Mouse (Mus musculus) cerebellum, adult 9-11 months (tissue): ENCODE measurements around the gene Tada1.
A peak's percentile ranks its signal among the peaks of the same experiment; 100 is the strongest.

Experiments
- DNase-seq: peaks from one replicate; pipeline ENCODE4 v3.0.0; 2022

Gene Tada1

GRCm38 (mm10) chr1:166379013-166379629 lies at the start of gene Tada1:
Tada1 (plus strand) TSS chr1:166379097.
- DNase-seq, result peak; percentile 95

DNA sequence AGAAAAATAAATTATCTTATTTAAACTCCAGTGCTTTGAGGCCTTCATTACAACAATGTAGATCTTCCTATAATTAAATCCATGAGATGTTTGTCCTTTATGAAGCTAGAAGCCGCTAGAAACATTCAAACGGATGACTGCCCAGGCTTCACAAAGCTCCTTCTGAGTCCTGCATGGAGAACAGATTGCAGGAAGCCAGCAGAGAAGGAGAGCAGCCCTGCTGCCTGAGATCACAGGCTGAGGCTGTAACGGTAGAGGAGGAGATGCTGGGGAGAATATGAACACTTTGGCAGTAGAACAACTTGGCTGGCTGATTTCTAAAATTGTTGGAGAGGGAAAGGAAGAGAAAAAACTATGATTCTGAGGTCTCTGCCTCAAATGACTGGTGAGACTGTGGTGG lies 48.1 kb upstream of the Tada1 start:
- no peak for DNase-seq

GRCm38 (mm10) chr1:166339110-166339509 lies 39.8 kb upstream of the Tada1 start:
- DNase-seq, result no peak

DNA sequence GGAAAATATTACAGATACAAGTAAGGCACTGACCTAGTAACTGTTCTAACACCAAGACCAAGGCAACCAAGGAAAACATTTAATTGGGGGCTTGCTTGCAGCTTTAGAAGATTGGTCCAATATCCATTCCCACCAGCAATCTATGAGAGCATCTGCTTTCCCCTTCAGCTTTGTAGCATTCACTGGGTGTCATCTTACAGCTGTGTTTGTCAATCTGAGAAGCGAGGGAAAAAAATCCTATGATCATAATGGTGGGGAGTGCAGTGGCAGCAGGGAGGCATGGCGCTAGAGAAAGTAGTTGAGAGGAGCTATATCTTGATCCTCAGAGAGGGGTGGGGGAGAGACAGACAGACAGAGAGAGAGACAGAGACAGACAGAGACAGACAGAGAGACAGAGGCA lies 36.8 kb upstream of the Tada1 start:
- no peak for DNase-seq

- DNase-seq, result no peak
Measured at GRCm38 (mm10) chr1:166342539-166342938, 36.4 kb upstream of the Tada1 start.

DNA sequence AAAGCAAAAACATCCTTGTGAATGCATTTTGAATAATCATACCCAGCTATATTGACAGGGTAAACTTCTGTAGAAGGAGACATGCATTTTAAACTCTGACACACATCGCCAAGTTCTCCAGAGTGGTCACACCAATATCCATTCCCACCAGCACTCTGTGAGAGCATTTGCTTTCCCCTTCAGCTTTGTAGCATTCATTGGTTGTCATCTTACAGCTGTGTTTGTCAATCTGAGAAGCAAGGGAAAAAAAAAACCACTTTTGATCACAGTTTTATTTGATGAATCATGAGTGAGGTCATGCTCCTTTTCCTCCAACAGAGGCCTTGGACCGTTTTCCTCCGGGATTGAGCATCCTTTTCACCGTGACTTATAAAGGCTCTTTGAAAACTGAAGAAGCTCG lies 35.3 kb upstream of the Tada1 start:
- no peak for DNase-seq

DNA sequence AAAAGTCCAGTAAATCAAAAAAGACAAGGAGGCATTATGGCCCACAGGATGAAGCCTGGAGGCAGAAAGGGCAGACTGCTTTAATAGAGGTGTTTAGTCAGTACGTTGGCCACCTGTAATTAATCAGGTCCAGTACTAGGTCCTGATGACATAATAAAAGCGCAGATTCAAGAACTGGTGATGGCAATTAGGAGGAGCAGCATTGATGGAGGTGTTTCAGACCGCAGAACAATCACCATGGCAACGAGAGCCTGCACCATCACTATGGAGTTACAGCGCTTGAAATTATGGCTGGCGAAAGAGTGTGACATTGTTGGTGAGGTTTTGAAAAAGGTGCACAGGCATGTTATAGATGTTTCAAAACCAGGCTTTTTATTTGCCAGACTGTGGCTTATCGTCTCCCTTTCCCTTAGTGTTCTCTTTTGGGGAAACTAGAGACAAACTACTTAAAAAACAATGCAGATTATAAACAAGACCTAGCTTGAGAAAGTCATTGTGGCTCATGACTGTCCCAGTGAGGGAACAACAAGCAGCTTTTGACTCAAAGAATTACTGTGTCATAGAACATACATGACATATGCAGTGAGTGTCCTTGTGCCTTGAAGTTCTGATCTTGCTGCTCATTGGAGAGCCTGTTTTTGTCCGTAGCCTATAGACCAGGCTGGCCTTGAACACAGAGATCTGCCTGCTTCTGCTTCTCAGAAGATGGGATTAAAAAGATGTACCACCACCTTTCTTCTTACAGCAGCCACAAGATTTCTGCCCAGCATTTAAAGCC lies 34.4 kb upstream of the Tada1 start:
- DNase-seq, result no peak

- no peak for DNase-seq
Measured at GRCm38 (mm10) chr1:166345602-166346001, 33.3 kb upstream of the Tada1 start.

- DNase-seq, result no peak
Measured at GRCm38 (mm10) chr1:166346906-166347305, 32.0 kb upstream of the Tada1 start.

- DNase-seq, result no peak
Measured at GRCm38 (mm10) chr1:166349341-166349740, 29.6 kb upstream of the Tada1 start.

- no peak for DNase-seq
Measured at GRCm38 (mm10) chr1:166349751-166350150, 29.1 kb upstream of the Tada1 start.

DNA sequence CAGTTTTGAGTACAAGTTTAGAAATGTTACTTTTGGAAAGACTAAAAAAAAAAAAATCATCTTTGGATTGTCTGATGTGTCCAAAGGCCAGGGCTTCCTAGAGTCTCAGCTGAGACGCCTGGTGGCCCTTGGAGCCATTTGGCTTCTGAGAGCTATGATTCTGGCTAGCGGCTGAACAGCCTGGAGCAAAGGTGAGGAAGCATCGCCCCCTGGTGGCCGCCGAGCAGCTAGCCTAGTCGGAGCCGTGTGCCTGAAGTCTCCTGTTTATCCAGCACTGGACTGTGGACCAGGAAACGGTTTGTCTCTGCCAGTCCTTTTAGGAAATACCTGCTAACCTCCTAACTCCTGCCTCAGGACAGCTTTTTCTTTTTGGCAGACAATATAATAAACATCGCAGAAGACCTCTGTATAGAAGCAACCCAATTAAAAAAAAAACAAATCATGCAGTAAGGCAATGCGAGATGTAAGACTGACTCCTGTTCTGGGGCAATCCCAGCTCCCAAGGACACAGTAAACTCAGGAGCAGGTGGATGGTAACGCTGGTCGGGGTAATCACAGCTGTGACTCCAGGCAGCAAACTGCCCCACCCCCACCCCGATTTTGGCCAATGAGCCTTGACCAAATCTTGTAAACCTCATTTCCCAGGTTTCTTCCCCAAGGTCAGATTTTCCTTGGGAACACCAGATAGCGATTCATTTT lies 18.6 kb upstream of the Tada1 start:
- DNase-seq, result peak; percentile 87

DNA sequence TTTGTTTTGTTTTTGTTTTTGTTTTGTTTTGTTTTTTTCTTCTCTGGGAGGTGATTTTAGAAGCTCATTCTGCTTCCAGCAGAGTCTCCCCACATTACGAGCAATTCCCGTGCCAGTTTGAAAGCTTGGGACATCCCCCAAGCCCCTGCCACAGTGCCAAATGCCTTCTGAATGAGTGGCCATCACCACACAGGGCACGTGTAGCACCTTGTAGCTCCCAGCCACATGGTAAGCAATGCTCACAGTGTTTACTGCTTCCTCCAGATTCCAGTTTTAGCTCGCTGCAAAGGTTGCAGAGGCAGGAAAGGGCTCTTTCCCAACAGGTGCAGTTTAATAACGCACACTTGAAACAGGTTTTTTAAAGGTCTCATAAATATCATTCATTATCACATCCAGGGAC lies 18.0 kb upstream of the Tada1 start:
- no peak for DNase-seq

DNA sequence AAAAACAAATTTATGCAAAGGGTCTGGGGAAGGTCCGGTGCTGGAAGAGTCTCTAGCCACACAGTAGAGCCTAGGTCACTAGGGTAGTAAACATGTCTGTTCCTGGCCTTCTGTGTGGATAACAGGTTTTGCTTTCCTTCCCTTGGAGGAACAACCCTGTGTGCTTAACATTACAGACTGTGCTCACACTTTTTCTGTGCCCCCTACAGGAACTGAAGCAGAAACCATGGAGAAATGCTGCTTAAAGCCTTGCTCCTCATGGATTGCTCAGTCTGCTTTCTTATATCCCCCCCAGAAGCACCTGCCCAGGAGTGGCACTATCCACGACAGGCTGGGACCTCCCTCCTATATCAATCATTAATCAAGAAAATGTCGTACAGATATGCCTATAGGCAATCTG lies 17.1 kb upstream of the Tada1 start:
- DNase-seq, result no peak

DNA sequence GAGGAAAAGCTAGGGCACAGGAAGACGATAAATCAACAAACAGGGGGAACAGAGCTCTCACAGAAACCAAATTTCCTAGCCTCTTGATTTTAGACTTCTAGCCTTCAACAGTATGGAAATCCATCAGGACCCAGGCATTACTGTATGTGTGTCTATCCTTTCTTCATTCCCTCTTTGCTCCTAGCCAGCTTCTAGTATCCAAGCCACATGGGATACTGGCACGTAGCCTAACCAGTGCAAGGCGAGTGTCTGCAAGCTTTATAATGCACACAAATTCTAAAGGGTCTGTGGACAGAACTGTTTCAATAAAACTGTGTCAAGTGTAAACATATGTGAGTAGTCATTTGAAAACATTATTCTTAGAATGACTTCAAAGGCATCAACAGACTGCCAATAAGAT lies 16.2 kb upstream of the Tada1 start:
- DNase-seq, result no peak

GRCm38 (mm10) chr1:166363122-166363521 lies 15.8 kb upstream of the Tada1 start:
- no peak for DNase-seq

- DNase-seq, result no peak
Measured at GRCm38 (mm10) chr1:166377171-166377570, 1.7 kb upstream of the Tada1 start.

DNA sequence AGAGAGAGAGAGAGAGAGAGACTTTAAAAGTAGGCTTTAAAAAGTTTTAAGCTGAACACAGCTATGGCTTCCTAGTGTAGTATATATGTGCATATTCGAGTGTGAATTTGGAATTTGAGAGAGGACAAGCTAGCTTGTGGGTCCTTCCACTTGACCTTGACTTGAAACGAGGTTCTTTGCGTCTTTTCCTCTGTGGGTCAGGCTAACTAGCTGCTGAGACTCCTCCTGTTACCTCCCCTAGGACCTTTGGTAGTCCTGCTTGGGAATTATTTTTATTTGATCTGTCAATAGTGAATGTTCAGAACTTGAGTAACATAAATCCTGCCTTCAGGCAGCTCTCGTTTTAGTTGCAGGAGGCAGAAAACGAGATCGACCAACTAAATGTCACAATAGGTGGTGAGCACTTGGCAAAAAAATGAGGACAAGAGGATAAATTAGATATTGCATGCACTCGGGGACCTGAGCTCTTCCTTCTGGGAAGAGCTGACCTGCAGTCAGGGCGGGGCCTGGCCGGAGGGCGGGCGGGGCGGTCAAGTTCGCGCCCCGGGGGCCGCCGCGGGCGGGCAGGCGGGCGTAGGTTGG lies 375 bp upstream of the Tada1 start:
- no peak for DNase-seq

DNA sequence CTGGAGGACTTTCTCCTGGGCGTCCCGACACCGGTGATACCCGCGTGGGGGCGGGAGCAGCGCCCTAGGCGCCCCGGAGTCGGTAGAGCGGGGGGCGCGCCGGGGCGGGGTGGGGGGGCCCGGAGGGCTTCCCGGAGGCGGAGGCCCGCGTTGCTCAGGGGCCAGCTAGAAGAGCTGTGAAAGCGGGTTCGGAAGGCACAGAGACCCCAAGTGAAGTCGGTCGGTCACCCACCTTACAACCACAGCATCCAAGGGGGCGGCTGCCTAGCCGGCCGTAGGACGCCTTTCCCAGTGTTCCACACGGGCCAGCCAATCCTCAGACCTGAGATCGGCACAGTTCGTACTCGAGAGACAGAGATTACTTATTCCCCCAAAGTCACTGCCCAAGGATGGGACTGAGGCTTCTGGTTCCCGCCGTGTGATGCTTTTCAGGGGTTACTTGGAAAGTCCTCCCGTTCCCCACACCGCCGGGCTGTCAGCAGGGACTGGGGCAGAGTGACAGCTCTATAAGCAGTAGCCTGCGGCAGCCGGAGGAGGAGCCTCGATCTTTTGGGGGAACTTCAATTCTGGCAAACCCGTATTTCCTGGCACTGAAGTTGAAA lies 834 bp downstream of the Tada1 start:
- peak; percentile 79 for DNase-seq

DNA sequence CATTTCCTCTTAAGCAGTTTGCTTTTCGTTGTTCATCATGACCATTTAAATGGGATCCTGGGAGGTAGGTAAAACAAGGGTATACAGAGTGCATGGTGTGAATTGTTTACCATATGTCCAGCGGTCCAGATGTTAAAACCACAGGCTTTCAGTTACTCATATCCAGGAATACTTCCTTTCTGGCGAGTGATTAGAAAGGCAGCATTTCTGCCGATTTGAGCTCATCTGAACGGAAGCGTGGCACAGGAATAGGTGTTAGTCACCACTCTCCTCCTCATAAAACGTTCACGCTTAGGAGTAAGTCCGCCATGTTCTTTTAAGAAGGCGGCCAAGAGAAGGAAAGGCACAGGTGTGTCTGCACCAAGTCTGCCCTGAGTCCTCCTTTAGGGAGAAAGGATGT lies 2.4 kb downstream of the Tada1 start:
- no peak for DNase-seq

- DNase-seq, result no peak
Measured at GRCm38 (mm10) chr1:166381821-166382220, 2.9 kb downstream of the Tada1 start.

DNA sequence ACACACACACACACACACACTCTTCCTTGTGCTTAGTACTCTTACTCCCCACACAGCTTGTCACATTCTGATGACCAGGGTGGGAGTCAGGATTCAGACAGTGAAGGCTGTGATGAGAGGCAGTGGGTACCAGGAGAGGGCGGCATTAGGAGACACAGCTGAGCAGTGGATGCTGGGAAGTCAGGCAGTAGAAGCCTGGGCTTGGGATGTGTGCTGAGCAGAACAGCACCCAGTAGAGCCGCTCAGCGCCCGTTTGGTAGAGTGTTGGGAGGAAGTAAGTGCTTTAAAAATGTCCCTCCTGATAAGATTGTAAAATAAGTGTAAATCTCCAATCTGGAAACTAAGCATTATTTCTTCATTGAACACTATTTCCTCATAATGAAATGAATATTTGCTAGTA lies 3.7 kb downstream of the Tada1 start:
- no peak for DNase-seq

DNA sequence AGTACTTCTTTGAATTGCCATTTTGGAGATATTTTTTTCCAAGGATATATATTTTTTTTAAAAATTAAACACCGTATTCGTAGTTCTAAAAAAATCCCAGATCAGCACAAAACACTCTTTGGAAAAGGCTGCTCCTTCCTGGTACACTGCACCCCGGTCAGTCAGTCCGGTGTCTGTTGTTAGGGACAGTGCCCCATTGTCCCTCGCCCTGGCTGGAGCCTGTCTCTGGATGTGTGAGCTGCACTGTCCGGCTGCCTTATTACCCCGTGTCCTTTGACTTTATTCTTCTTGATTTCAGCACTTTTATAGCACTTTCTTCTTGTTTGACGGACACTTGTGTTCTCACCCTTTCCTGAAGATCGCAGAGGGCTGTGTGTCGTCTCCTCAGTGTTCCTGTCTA lies 5.7 kb downstream of the Tada1 start:
- DNase-seq, result no peak
